In genomic region chr11:115768896-115769295, GRCm38 (mm10) we compare ENCODE assay signal across 11 mouse cellular contexts. TPM values are rescaled to one million over a fixed set of nuclear protein-coding genes. Genes with fewer than 3 reads are reported as not detected.
DNase-seq lines count a peak whose midpoint lies in the region; ATAC-seq and TF ChIP-seq lines count a peak whose summit lies in the region.
"Had no signal": no experiment of that assay in that cellular context is flagged by ENCODE, and none has a peak within 500 bp of the region (broad histone marks: within the 10 kb centered on the region; RNA-seq: fewer than 3 reads in every experiment).

No protein-coding gene starts in this region.

- no peaks in the 10 kb centered on the region for H3K9me3 ChIP-seq in forebrain, embryonic 12.5 days
- H3K9me3 ChIP-seq in forebrain, embryonic 11.5 days (ENCODE audit: control insufficient read depth, low read length) = no peaks in the 10 kb centered on the region
- no peaks in the 10 kb centered on the region for H3K9me3 ChIP-seq in heart, embryonic 16.5 days (replicated peaks; ENCODE audit: control insufficient read depth, low read length)
- H3K9me3 ChIP-seq in lung, embryonic 14.5 days (ENCODE audit: low read depth, low read length) = no peaks in the 10 kb centered on the region; the same call in 1 of the 2 replicates
- no peaks in the 10 kb centered on the region for H3K9me3 ChIP-seq in hindbrain, embryonic 15.5 days

- WGBS in forebrain, embryonic 12.5 days = 91% methylated on average over 3 of the region's 3 CpGs
- whole genome bisulfite sequencing in forebrain, embryonic 11.5 days = 93% methylated on average over 3 of the region's 3 CpGs
- WGBS in heart, embryonic 16.5 days = 72% methylated on average over 3 of the region's 3 CpGs
- WGBS in lung, embryonic 14.5 days = 73% methylated on average over 3 of the region's 3 CpGs
- WGBS in hindbrain, embryonic 15.5 days = 77% methylated on average over 3 of the region's 3 CpGs

- intact Hi-C loops in left cerebral cortex, postnatal 10 days (cut with DNase I) = no loop called here

- H3K36me3 ChIP-seq in forebrain, embryonic 12.5 days (replicated peaks) = peaks cover 3% of the 10 kb centered on the region; the same call in 1 of the 2 replicates
- no peaks in the 10 kb centered on the region for H3K36me3 ChIP-seq in forebrain, embryonic 11.5 days (ENCODE audit: control insufficient read depth, insufficient read depth, low read length)
- H3K36me3 ChIP-seq in heart, embryonic 16.5 days (ENCODE audit: control insufficient read depth, insufficient read depth) = peaks cover 4% of the 10 kb centered on the region; the same call in 1 of the 2 replicates
- no peaks in the 10 kb centered on the region for H3K36me3 ChIP-seq in lung, embryonic 14.5 days (ENCODE audit: insufficient read depth)
- H3K36me3 ChIP-seq in hindbrain, embryonic 15.5 days = no peaks in the 10 kb centered on the region

- H3K4me3 ChIP-seq in forebrain, embryonic 12.5 days (replicated peaks) = no peak overlapping the region
- H3K4me3 ChIP-seq in forebrain, embryonic 11.5 days (ENCODE audit: low read depth, low read length) = no peak overlapping the region
- no peak overlapping the region for H3K4me3 ChIP-seq in heart, embryonic 16.5 days (ENCODE audit: low read length)
- H3K4me3 ChIP-seq in lung, embryonic 14.5 days (ENCODE audit: low read depth, low read length) = no peak overlapping the region
- H3K4me3 ChIP-seq in hindbrain, embryonic 15.5 days = no peak overlapping the region
- H3K4me3 ChIP-seq: left cerebral cortex, adult 2 months had no signal

- ATAC-seq in forebrain, embryonic 12.5 days (ENCODE audit: low FRiP score) = no peak
- ATAC-seq in forebrain, embryonic 11.5 days (replicated peaks; ENCODE audit: low FRiP score) = no peak
- ATAC-seq in heart, embryonic 16.5 days (replicated peaks; ENCODE audit: extremely low read depth, insufficient read depth, low FRiP score) = no peak
- ATAC-seq in lung, embryonic 14.5 days (ENCODE audit: insufficient read depth) = no peak
- ATAC-seq in hindbrain, embryonic 15.5 days (ENCODE audit: low FRiP score, low read depth) = no peak

- H3K9ac ChIP-seq in forebrain, embryonic 12.5 days = no peak overlapping the region
- H3K9ac ChIP-seq in forebrain, embryonic 11.5 days (ENCODE audit: low read length) = no peak overlapping the region
- H3K9ac ChIP-seq in heart, embryonic 16.5 days (ENCODE audit: low read length) = peak overlapping the region; percentile 42; the same call in 1 of the 2 replicates
- H3K9ac ChIP-seq in lung, embryonic 14.5 days = no peak overlapping the region
- no peak overlapping the region for H3K9ac ChIP-seq in hindbrain, embryonic 15.5 days

- no peak overlapping the region for H3K4me2 ChIP-seq in forebrain, embryonic 12.5 days
- H3K4me2 ChIP-seq in forebrain, embryonic 11.5 days (ENCODE audit: low read depth, low read length, severe bottlenecking) = no peak overlapping the region
- H3K4me2 ChIP-seq in heart, embryonic 16.5 days (ENCODE audit: low read depth, low read length) = peak overlapping the region; percentile 51
- no peak overlapping the region for H3K4me2 ChIP-seq in lung, embryonic 14.5 days
- no peak overlapping the region for H3K4me2 ChIP-seq in hindbrain, embryonic 15.5 days

- no peak for DNase-seq in forebrain, embryonic 11.5 days (ENCODE audit: low spot score)
- no peak for DNase-seq in heart, adult 8-10 months (ENCODE audit: low spot score)
- no peak for DNase-seq in lung, embryonic 14.5 days
- DNase-seq in lung, postnatal 14 days = no peak
- DNase-seq in left cerebral cortex, postnatal 10 days (ENCODE audit: extremely low spot score in 1 of 2, low spot score in 2 of 2) = no peak
- DNase-seq: B cell, adult 2 months; cerebellum, adult 2 months had no signal

- peak overlapping the region; percentile 42 for H3K27ac ChIP-seq in forebrain, embryonic 12.5 days
- H3K27ac ChIP-seq in forebrain, embryonic 11.5 days (ENCODE audit: low read depth, low read length) = no peak overlapping the region
- H3K27ac ChIP-seq in heart, embryonic 16.5 days (ENCODE audit: low read length) = peak overlapping the region; percentile 85
- H3K27ac ChIP-seq in lung, embryonic 14.5 days (ENCODE audit: low read depth) = peak overlapping the region; percentile 27; the same call in 1 of the 2 replicates
- 0 out of 2 replicates have a peak overlapping the region, but pooled peaks have one; percentile 30 for H3K27ac ChIP-seq in hindbrain, embryonic 15.5 days (replicated peaks)
- H3K27ac ChIP-seq: left cerebral cortex, adult 2 months had no signal

- peaks cover 27% of the 10 kb centered on the region for H3K4me1 ChIP-seq in forebrain, embryonic 12.5 days
- peaks cover 5% of the 10 kb centered on the region for H3K4me1 ChIP-seq in forebrain, embryonic 11.5 days (replicated peaks; ENCODE audit: control insufficient read depth, insufficient read depth, low read length)
- H3K4me1 ChIP-seq in heart, embryonic 16.5 days (ENCODE audit: control insufficient read depth, insufficient read depth, low read length) = peaks cover 31% of the 10 kb centered on the region
- H3K4me1 ChIP-seq in lung, embryonic 14.5 days (ENCODE audit: insufficient read depth) = no peaks in the 10 kb centered on the region; the same call in 1 of the 2 replicates
- peaks cover 36% of the 10 kb centered on the region for H3K4me1 ChIP-seq in hindbrain, embryonic 15.5 days (replicated peaks)

- no peaks in the 10 kb centered on the region for H3K27me3 ChIP-seq in forebrain, embryonic 12.5 days
- no peaks in the 10 kb centered on the region for H3K27me3 ChIP-seq in forebrain, embryonic 11.5 days (ENCODE audit: control insufficient read depth, insufficient read depth, low read length)
- no peaks in the 10 kb centered on the region for H3K27me3 ChIP-seq in heart, embryonic 16.5 days (ENCODE audit: control insufficient read depth, insufficient read depth, low read length)
- H3K27me3 ChIP-seq in lung, embryonic 14.5 days (ENCODE audit: insufficient read depth, low read length) = no peaks in the 10 kb centered on the region
- no peaks in the 10 kb centered on the region for H3K27me3 ChIP-seq in hindbrain, embryonic 15.5 days

- TF ChIP-seq CTCF in lung, embryonic 14.5 days (IDR thresholded peaks at IDR 0.05; ENCODE audit: low read depth) = no peak

RNA-seq across cellular contexts. Expression of gene Tmem94, which starts 3.7 kb away (rescaled TPM):
- polyA plus RNA-seq in forebrain, embryonic 12.5 days (2016; fragmentation: Nextera tagmentation; extraction: Ambion mirVana) = 39.0 and 45.2 TPM in 2 replicates
- polyA plus RNA-seq in forebrain, embryonic 11.5 days (2014; fragmentation: Nextera tagmentation; extraction: Ambion mirVana) = 25.9 and 28.9 TPM in 2 replicates
- 36.8 and 43.1 TPM in 2 replicates for polyA plus RNA-seq in heart, embryonic 16.5 days (2015; fragmentation: Nextera tagmentation; extraction: Ambion mirVana)
- 100 to 1,000 TPM in 2 of 4 experiments, 10 to 100 TPM in 2; 96.2 to 103 (median 100) TPM for total RNA-seq in heart, adult 8-10 months (2022)
- 18.5 and 20.9 TPM in 2 replicates for polyA plus RNA-seq in lung, embryonic 14.5 days (2014; fragmentation: Nextera tagmentation; extraction: Ambion mirVana)
- 24.2 and 27.9 TPM in 2 replicates for polyA plus RNA-seq in hindbrain, embryonic 15.5 days (2015; fragmentation: Nextera tagmentation; extraction: Ambion mirVana)
- total RNA-seq in left cerebral cortex, postnatal 10 days (2021) = 10 to 100 TPM; 37.7 to 40.0 TPM

RNA-seq across cellular contexts. Expression of gene Caskin2, which starts 44.5 kb away (rescaled TPM):
- 15.5 and 19.5 TPM in 2 replicates for polyA plus RNA-seq in forebrain, embryonic 12.5 days (2016; fragmentation: Nextera tagmentation; extraction: Ambion mirVana)
- 20.4 and 21.2 TPM in 2 replicates for polyA plus RNA-seq in forebrain, embryonic 11.5 days (2014; fragmentation: Nextera tagmentation; extraction: Ambion mirVana)
- 18.9 and 22.1 TPM in 2 replicates for polyA plus RNA-seq in heart, embryonic 16.5 days (2015; fragmentation: Nextera tagmentation; extraction: Ambion mirVana)
- total RNA-seq in heart, adult 8-10 months (2022) = 10 to 100 TPM; 40.3 to 48.2 (median 44.7) TPM
- 21.0 and 23.0 TPM in 2 replicates for polyA plus RNA-seq in lung, embryonic 14.5 days (2014; fragmentation: Nextera tagmentation; extraction: Ambion mirVana)
- 9.9 and 12.2 TPM in 2 replicates for polyA plus RNA-seq in hindbrain, embryonic 15.5 days (2015; fragmentation: Nextera tagmentation; extraction: Ambion mirVana)
- total RNA-seq in left cerebral cortex, postnatal 10 days (2021) = 10 to 100 TPM; 15.7 to 17.7 TPM

RNA-seq across cellular contexts. Expression of gene Tsen54, which starts 45.6 kb away (rescaled TPM):
- 27.1 and 28.4 TPM in 2 replicates for polyA plus RNA-seq in forebrain, embryonic 12.5 days (2016; fragmentation: Nextera tagmentation; extraction: Ambion mirVana)
- 29.4 and 33.4 TPM in 2 replicates for polyA plus RNA-seq in forebrain, embryonic 11.5 days (2014; fragmentation: Nextera tagmentation; extraction: Ambion mirVana)
- 26.2 and 28.3 TPM in 2 replicates for polyA plus RNA-seq in heart, embryonic 16.5 days (2015; fragmentation: Nextera tagmentation; extraction: Ambion mirVana)
- total RNA-seq in heart, adult 8-10 months (2022) = 1 to 10 TPM; 6.9 to 8.8 (median 7.5) TPM
- 31.5 and 35.0 TPM in 2 replicates for polyA plus RNA-seq in lung, embryonic 14.5 days (2014; fragmentation: Nextera tagmentation; extraction: Ambion mirVana)
- 22.3 and 23.6 TPM in 2 replicates for polyA plus RNA-seq in hindbrain, embryonic 15.5 days (2015; fragmentation: Nextera tagmentation; extraction: Ambion mirVana)
- total RNA-seq in left cerebral cortex, postnatal 10 days (2021) = 10 to 100 TPM; 13.9 to 14.2 TPM

RNA-seq across cellular contexts. Expression of gene Llgl2, which starts 55.0 kb away (rescaled TPM):
- polyA plus RNA-seq in forebrain, embryonic 12.5 days (2016; fragmentation: Nextera tagmentation; extraction: Ambion mirVana) = 2.4 and 2.7 TPM in 2 replicates
- 3.9 and 5.5 TPM in 2 replicates for polyA plus RNA-seq in forebrain, embryonic 11.5 days (2014; fragmentation: Nextera tagmentation; extraction: Ambion mirVana)
- polyA plus RNA-seq in heart, embryonic 16.5 days (2015; fragmentation: Nextera tagmentation; extraction: Ambion mirVana) = 17.7 and 18.2 TPM in 2 replicates
- 10 to 100 TPM; 15.7 to 31.8 (median 20.3) TPM for total RNA-seq in heart, adult 8-10 months (2022)
- 28.8 and 31.9 TPM in 2 replicates for polyA plus RNA-seq in lung, embryonic 14.5 days (2014; fragmentation: Nextera tagmentation; extraction: Ambion mirVana)
- 1.3 TPM in 2 replicates for polyA plus RNA-seq in hindbrain, embryonic 15.5 days (2015; fragmentation: Nextera tagmentation; extraction: Ambion mirVana)
- 1 to 10 TPM in 1 of 2 experiments, under 1 TPM in 1; 0.63 to 1.6 TPM for total RNA-seq in left cerebral cortex, postnatal 10 days (2021)
